Mouse (Mus musculus) ovary, postnatal 36 days (tissue): ENCODE results near the gene Tgfbr2.

ENCODE experiments used
- DNase-seq: peaks from one replicate; pipeline ENCODE4 v3.0.0; 2022; ENCODE audit warnings: low spot score, mixed read lengths

Gene Tgfbr2

GRCm38 (mm10) chr9:116193889-116194450, 18.8 kb upstream of the Tgfbr2 start:
- DNase-seq: no peak

DNA sequence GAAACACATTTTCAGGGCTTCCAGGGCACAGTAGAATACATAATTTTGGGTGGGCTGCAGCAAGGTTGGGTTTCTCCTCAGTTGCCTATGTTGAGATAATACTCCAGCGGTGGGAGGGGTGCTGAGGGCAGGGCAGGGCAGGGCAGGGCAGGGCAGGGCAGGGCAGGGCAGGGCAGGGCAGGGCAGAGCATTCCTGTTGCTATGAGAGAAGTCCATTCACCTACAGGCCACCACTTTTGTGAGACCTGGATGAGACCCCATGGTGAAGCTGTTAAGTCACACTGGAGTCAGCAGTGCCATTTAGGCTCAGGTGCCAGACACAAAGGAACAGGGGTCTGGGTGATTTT, 18.3 kb upstream of the Tgfbr2 start:
- DNase-seq: no peak

DNA sequence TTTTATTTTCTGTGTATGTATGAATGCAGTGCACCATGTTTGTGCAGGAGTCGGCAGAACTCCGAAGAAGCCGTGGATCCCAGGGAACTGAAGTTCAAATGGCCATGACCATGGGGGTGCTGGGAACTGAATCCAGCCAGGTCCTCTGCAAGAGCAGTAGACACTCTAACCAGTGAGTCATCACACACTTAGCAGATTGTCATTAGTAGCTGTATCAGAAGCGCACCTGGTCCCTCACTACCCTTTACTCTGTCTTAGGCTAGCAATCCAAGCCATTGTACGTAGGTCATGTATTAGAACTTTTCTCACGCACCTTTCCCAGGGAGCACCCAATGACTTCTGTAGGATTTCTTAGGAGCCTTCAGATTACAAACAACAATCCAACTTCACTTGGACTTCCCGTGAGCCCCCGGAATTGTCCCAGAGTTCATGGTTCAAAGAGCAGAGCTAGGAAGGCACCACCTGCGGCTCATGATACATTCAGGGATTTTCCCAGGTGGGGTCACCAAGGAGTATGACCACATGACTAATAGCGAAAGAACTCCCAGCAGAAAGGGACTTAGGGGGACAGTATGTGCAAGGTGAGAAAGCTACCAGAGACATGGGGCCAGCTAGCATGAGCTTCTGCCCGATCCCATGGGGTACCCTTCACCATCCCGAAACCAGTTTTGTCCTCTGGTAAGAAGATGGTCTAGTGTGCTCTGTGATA, 17.8 kb upstream of the Tgfbr2 start:
- DNase-seq: no peak

GRCm38 (mm10) chr9:116192253-116192652, 17.1 kb upstream of the Tgfbr2 start:
- DNase-seq: no peak

- no peak for DNase-seq
These were observed 14.7 kb upstream of the Tgfbr2 start for GRCm38 (mm10) chr9:116189831-116190230.

DNA sequence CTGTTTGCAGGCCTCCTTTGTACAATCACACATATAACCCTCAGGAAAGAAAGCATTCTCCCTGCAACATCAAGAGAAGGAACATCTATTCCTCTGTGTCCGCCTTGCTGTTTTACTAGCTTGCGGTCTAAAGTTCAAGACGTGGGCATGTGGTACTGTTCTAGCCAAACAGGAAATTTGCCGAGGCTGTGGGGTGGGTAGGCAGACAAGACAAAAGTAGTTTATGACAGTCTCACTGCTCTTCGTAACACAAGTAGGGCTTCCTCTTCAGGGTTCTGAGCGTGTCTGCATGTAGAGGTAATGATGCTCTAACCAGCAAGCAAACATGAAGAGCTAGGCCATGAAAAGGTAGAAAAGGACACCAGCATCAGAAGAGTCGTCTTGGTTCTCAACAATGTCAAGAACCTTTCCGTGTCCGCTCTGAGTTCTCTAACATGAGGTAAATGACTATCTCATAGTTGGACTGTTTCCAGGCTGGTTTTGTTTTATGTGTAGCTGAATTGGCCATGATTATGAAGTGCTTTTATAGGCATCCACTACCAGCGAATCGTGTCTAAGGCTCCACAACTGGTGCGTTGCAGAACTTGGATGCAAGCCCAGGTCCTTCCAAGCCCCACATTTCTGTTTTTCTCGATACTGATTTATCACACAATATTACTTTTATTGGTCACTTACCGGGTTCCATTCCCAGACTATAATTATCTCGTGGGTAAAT, 13.9 kb upstream of the Tgfbr2 start:
- no peak for DNase-seq

GRCm38 (mm10) chr9:116187181-116187731, 12.1 kb upstream of the Tgfbr2 start:
- DNase-seq: no peak

DNA sequence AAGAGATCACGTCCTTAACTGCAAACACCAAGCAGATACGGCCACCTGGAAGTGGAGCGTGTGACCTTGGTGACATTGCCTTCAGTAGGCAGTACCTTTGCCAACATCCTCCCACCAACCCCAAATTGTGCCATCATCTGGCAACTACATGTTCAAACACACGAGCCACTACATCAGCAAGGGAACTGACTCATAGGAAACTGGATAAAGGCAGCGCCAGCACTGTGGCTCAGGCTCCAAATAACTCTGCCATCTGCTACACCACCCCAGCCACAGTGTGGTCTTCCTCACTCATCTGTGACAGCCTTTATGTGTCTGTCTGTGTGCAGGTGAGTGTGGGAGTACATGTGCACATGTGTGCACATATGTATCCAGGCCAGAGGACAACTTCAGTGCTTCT, 9.7 kb upstream of the Tgfbr2 start:
- DNase-seq: no peak

GRCm38 (mm10) chr9:116183035-116183434, 7.9 kb upstream of the Tgfbr2 start:
- DNase-seq: no peak

DNA sequence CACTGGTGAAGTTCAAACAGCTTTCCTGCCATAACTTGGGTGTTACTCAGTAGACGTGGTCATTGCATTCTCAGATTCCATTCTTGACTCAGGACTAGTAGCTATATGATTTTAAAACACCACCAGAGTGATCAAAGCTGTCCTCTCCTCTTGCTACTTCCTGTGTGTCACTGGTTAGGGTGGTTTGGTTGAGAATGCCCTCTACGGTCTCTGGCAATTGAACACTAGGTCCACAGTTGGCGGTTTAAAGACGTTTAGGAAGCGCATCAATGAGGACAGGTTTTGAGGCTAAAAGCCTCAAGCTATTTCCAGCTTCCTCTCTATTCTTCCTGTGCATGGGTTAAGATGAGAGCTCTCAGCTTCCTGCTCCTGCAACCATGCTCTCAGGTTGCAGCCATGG, 6.4 kb upstream of the Tgfbr2 start:
- DNase-seq: no peak

GRCm38 (mm10) chr9:116178151-116178550, 3.0 kb upstream of the Tgfbr2 start:
- no peak for DNase-seq

DNA sequence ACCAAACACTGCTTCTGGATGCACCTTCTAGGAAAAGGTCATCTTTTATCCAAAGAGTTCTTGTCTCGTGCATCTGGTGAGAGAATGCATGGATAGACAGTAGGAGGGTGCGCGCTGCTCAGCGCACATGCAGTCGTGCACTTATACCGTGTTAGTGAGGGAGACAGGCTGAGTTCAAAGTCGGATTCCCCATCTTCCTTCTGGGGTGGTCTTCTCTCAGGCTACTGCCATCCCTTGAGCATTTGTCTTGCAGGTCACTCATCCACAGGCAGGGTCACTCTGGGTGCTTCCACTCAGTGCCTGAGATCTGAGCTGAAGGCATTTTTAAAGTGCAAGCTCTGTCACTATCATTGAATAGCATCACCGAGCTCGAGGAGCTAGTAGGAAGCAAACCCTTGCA, 1.9 kb upstream of the Tgfbr2 start:
- no peak for DNase-seq

GRCm38 (mm10) chr9:116175488-116176115, 442 bp upstream of the Tgfbr2 start:
- peak; percentile 15 for DNase-seq

GRCm38 (mm10) chr9:116173473-116174170, 1.5 kb downstream of the Tgfbr2 start:
- no peak for DNase-seq

- no peak for DNase-seq
These were observed 2.1 kb downstream of the Tgfbr2 start for GRCm38 (mm10) chr9:116173059-116173458.

DNA sequence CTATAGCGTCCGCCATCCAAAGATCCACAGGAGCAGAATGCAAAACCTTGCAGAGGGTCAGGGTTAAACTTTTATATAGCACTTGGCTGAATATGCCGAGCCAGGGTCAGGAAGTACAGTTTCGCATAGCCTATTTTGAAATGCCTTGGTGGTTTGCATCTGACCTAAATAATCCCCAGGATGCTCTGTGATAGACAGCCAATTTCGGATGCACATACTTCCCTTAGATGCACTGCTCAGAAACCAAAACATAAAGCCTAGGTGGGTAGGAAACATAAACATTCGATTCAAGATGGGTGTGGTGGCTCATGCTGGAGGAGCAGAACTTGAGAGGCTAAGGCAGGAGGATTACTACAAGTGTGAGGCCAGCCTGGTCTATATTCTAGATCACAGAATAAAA, 6.1 kb downstream of the Tgfbr2 start:
- no peak for DNase-seq

DNA sequence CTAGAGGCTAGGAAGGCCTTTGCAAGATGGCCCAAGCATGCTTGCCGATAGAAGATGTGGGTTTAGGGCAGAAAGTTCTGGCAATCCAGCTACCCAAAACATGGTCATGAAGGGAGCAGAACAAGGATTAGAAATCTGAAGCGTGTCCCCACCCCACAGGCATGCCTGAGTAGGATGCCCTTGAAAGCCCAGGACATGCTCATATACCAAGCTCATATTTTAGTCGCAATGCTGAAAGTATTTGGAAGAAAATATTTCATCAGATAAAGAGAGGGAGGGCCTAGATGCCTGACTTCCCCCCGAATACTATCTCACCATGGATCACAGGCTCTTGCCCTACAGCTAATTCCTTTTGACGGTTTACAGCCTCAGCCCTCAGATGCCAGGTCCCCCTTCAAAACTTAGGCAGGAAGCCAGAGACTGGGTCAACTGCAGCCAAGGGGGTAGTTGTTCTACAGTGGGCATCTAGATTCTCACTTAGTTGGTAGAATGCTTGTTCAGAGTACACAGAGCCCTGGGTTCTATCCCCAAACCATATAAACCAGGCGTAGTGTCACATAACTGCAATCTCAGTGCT, 7.8 kb downstream of the Tgfbr2 start:
- no peak for DNase-seq

- no peak for DNase-seq
These were observed 8.8 kb downstream of the Tgfbr2 start for GRCm38 (mm10) chr9:116166363-116166762.

GRCm38 (mm10) chr9:116163883-116164282, 11.3 kb downstream of the Tgfbr2 start:
- no peak for DNase-seq

GRCm38 (mm10) chr9:116162866-116163374, 12.2 kb downstream of the Tgfbr2 start:
- DNase-seq: no peak

DNA sequence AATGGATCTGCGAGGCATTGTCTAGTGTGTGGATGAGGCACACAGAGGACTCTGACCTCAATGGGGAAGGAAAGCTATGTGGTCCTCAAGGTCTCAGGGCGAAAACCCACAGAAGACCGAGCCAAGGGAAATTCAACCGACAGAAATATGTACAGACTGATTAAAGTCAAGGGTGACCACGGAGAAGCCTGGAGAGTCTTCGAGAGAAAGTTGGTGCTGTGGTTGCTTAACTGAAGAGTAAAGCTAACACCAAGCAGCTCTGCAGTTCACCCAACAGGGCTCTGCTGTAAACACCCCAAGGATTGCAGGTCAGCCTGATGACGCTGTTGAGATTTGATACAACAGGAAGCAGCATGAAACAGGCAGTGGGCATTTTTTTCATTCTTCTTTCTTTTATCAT, 14.3 kb downstream of the Tgfbr2 start:
- DNase-seq: no peak

GRCm38 (mm10) chr9:116160067-116160466, 15.1 kb downstream of the Tgfbr2 start:
- DNase-seq: no peak
